Mouse (Mus musculus): ENCODE results near the gene A930017K11Rik.

A930017K11Rik gene

GRCm38 (mm10) chr17:25951803-25952623, at the start of gene A930017K11Rik:
A930017K11Rik (minus strand) TSS chr17:25952565.
- DNase-seq = peak; percentile 16 to 48

- DNase-seq = no peak
Observed at GRCm38 (mm10) chr17:25998425-25998824, 46.1 kb upstream of the A930017K11Rik start.

GRCm38 (mm10) chr17:25993489-25993888, 41.1 kb upstream of the A930017K11Rik start:
- no peak for DNase-seq

- DNase-seq = no peak
Observed at GRCm38 (mm10) chr17:25992274-25992673, 39.9 kb upstream of the A930017K11Rik start.

- no peak for DNase-seq
Observed at GRCm38 (mm10) chr17:25990331-25990730, 38.0 kb upstream of the A930017K11Rik start.

- peak; percentile 94 to 96 for DNase-seq
Observed at GRCm38 (mm10) chr17:25985306-25986294, 33.2 kb upstream of the A930017K11Rik start, which contains the start of gene Capn15. Capn15 (minus strand) TSS chr17:25985796.

- DNase-seq = no peak
Observed at GRCm38 (mm10) chr17:25984556-25985305, 32.4 kb upstream of the A930017K11Rik start.

- DNase-seq = no peak
Observed at GRCm38 (mm10) chr17:25984066-25984465, 31.7 kb upstream of the A930017K11Rik start.

GRCm38 (mm10) chr17:25982913-25983312, 30.5 kb upstream of the A930017K11Rik start:
- no peak for DNase-seq

GRCm38 (mm10) chr17:25980854-25981253, 28.5 kb upstream of the A930017K11Rik start:
- no peak for DNase-seq

GRCm38 (mm10) chr17:25979829-25980738, 27.7 kb upstream of the A930017K11Rik start:
- DNase-seq = no peak

GRCm38 (mm10) chr17:25970954-25971707, 18.8 kb upstream of the A930017K11Rik start:
- no peak for DNase-seq

- DNase-seq = no peak
Observed at GRCm38 (mm10) chr17:25970448-25970847, 18.1 kb upstream of the A930017K11Rik start.

- peak; percentile 20 to 54 for DNase-seq
Observed at GRCm38 (mm10) chr17:25968176-25968575, 15.8 kb upstream of the A930017K11Rik start.

GRCm38 (mm10) chr17:25967652-25968051, 15.3 kb upstream of the A930017K11Rik start:
- DNase-seq = no peak

GRCm38 (mm10) chr17:25964271-25964670, 11.9 kb upstream of the A930017K11Rik start:
- DNase-seq = no peak

- no peak for DNase-seq
Observed at GRCm38 (mm10) chr17:25962413-25962905, 10.1 kb upstream of the A930017K11Rik start.

- DNase-seq = no peak
Observed at GRCm38 (mm10) chr17:25961566-25961965, 9.2 kb upstream of the A930017K11Rik start.

GRCm38 (mm10) chr17:25959630-25960467, 7.5 kb upstream of the A930017K11Rik start:
- DNase-seq = no peak
